In genomic region chr9:86395012-86395411, GRCm38 (mm10) we compare ENCODE assay signal across 16 mouse cellular contexts.
DNase-seq lines count a peak whose midpoint lies in the region; ATAC-seq and TF ChIP-seq lines count a peak whose summit lies in the region.
"Had no signal": no experiment of that assay in that cellular context is flagged by ENCODE, and none has a peak within 500 bp of the region (broad histone marks: within the 10 kb centered on the region; RNA-seq: fewer than 3 reads in every experiment).

No protein-coding gene starts in this region.

- no peaks in the 10 kb centered on the region for H3K27me3 ChIP-seq in liver, embryonic 11.5 days (replicated peaks; ENCODE audit: control insufficient read depth, insufficient read depth, low read length)
- H3K27me3 ChIP-seq in intestine, postnatal 0 days (replicated peaks; ENCODE audit: control insufficient read depth, insufficient read depth, low read length), result no peaks in the 10 kb centered on the region
- H3K27me3 ChIP-seq in liver, postnatal 0 days (ENCODE audit: insufficient read depth, low read length), result no peaks in the 10 kb centered on the region
- H3K27me3 ChIP-seq: forebrain, embryonic 13.5 days; heart, embryonic 12.5 days had no signal

- no peak overlapping the region for H3K4me3 ChIP-seq in liver, embryonic 11.5 days (ENCODE audit: low read depth, low read length)
- H3K4me3 ChIP-seq in intestine, postnatal 0 days (ENCODE audit: low read depth, low read length), result no peak overlapping the region
- no peak overlapping the region for H3K4me3 ChIP-seq in liver, postnatal 0 days (ENCODE audit: low read depth, low read length)
- H3K4me3 ChIP-seq: forebrain, embryonic 13.5 days; heart, embryonic 12.5 days; hindbrain, embryonic 10.5 days had no signal

- no peaks in the 10 kb centered on the region for H3K36me3 ChIP-seq in liver, embryonic 11.5 days (ENCODE audit: control insufficient read depth, insufficient read depth, low read length)
- no peaks in the 10 kb centered on the region for H3K36me3 ChIP-seq in intestine, postnatal 0 days (ENCODE audit: control insufficient read depth, insufficient read depth)
- H3K36me3 ChIP-seq in liver, postnatal 0 days (replicated peaks; ENCODE audit: insufficient read depth, low read length), result no peaks in the 10 kb centered on the region
- H3K36me3 ChIP-seq: G1E; heart, embryonic 12.5 days; hindbrain, embryonic 10.5 days had no signal

- peaks cover 3% of the 10 kb centered on the region; the same call in 1 of the 2 replicates for H3K4me1 ChIP-seq in liver, embryonic 11.5 days (replicated peaks; ENCODE audit: control insufficient read depth, insufficient read depth, low read length)
- no peaks in the 10 kb centered on the region for H3K4me1 ChIP-seq in intestine, postnatal 0 days (replicated peaks; ENCODE audit: control insufficient read depth, insufficient read depth, low read length)
- peaks cover 6% of the 10 kb centered on the region for H3K4me1 ChIP-seq in liver, postnatal 0 days (ENCODE audit: insufficient read depth)
- H3K4me1 ChIP-seq: forebrain, embryonic 13.5 days; hindbrain, embryonic 10.5 days had no signal

- WGBS in liver, embryonic 11.5 days, result 74% methylated on average over 1 of the region's 1 CpGs
- 39% methylated on average over 1 of the region's 1 CpGs for WGBS in intestine, postnatal 0 days
- 55% methylated on average over 1 of the region's 1 CpGs for WGBS in liver, postnatal 0 days (ENCODE audit: insufficient replicate concordance)

- 0 out of 2 replicates have a peak, but pooled peaks have one; percentile 29 for ATAC-seq in liver, embryonic 11.5 days (replicated peaks; ENCODE audit: low FRiP score)
- ATAC-seq in intestine, postnatal 0 days, result peak; percentile 78
- ATAC-seq in liver, postnatal 0 days, result peak; percentile 91
- ATAC-seq: CD4-positive, CD25-positive, alpha-beta regulatory T cell, adult 4 months; forebrain, embryonic 13.5 days; forebrain, postnatal 0 days had no signal

- H3K4me2 ChIP-seq in liver, embryonic 11.5 days, result no peak overlapping the region
- no peak overlapping the region for H3K4me2 ChIP-seq in intestine, postnatal 0 days (replicated peaks; ENCODE audit: low read depth)
- H3K4me2 ChIP-seq in liver, postnatal 0 days (ENCODE audit: low read depth, low read length), result no peak overlapping the region
- H3K4me2 ChIP-seq: forebrain, embryonic 13.5 days; heart, embryonic 12.5 days; hindbrain, embryonic 14.5 days had no signal

- no peaks in the 10 kb centered on the region for H3K9me3 ChIP-seq in liver, embryonic 11.5 days (ENCODE audit: control insufficient read depth, low read length)
- H3K9me3 ChIP-seq in intestine, postnatal 0 days (ENCODE audit: control insufficient read depth), result no peaks in the 10 kb centered on the region
- H3K9me3 ChIP-seq in liver, postnatal 0 days (ENCODE audit: low read length), result no peaks in the 10 kb centered on the region
- H3K9me3 ChIP-seq: forebrain, embryonic 13.5 days; G1E; heart, embryonic 12.5 days; hindbrain, embryonic 10.5 days had no signal

- H3K27ac ChIP-seq in liver, embryonic 11.5 days (ENCODE audit: low read depth, low read length), result no peak overlapping the region
- no peak overlapping the region for H3K27ac ChIP-seq in intestine, postnatal 0 days (ENCODE audit: low read depth, low read length)
- H3K27ac ChIP-seq in liver, postnatal 0 days (ENCODE audit: low read depth), result peak overlapping the region; percentile 73
- H3K27ac ChIP-seq: forebrain, embryonic 13.5 days; hindbrain, embryonic 10.5 days; hindbrain, embryonic 14.5 days had no signal

- TF ChIP-seq EP300 in liver, postnatal 0 days (IDR thresholded peaks at IDR 0.05; ENCODE audit: low read depth), result peak; percentile 34; the same call in 1 of the 2 replicates

- DNase-seq in liver, embryonic 11.5 days (ENCODE audit: low spot score), result no peak
- DNase-seq in liver, result no peak
- no peak for DNase-seq in liver, postnatal 0 days
- DNase-seq in adrenal gland, postnatal 14 days, result no peak
- DNase-seq in embryo, embryonic 9.5 days (ENCODE audit: extremely low spot score), result no peak
- DNase-seq: adrenal gland, adult 8-10 months; B cell, adult 2 months; forebrain, postnatal 0 days; gastrocnemius, postnatal 14 days had no signal

- no peak overlapping the region for H3K9ac ChIP-seq in liver, embryonic 11.5 days (ENCODE audit: low read depth, low read length)
- no peak overlapping the region for H3K9ac ChIP-seq in intestine, postnatal 0 days (ENCODE audit: low read depth, low read length)
- no peak overlapping the region for H3K9ac ChIP-seq in liver, postnatal 0 days (replicated peaks)
- H3K9ac ChIP-seq: forebrain, embryonic 13.5 days; forebrain, postnatal 0 days; heart, embryonic 12.5 days; hindbrain, embryonic 14.5 days had no signal

- no peak for TF ChIP-seq CTCF in intestine, postnatal 0 days (IDR thresholded peaks at IDR 0.05; ENCODE audit: low read depth)
- TF ChIP-seq CTCF in liver, postnatal 0 days (IDR thresholded peaks at IDR 0.05; ENCODE audit: low read depth), result no peak

Comparison
In these comparisons a context has a peak if more than half of its experiments do, and no peak if none do; other contexts are left out.
1. ATAC-seq: peak in every context shown above with its lines; median percentile 91 in liver, postnatal 0 days; 78 in intestine, postnatal 0 days; 29 in liver, embryonic 11.5 days.